Mouse (Mus musculus) bone marrow, adult 2 months (tissue): ENCODE results near the gene Pacsin3. TPM values are rescaled to one million over a fixed set of nuclear protein-coding genes. Genes with fewer than 3 reads are reported as not detected.

Experiments
- H3K27ac ChIP-seq: fragments of 200-500 bp; 2 replicates; pipeline ENCODE4 v1.5.1; 2012; ENCODE audit warnings: low read depth, mild to moderate bottlenecking, control low read depth, inconsistent platforms, low read length; ENCODE audit not compliant: control insufficient read depth, poor library complexity, insufficient read depth
- H3K4me1 ChIP-seq: fragments of 200-500 bp; 2 replicates; pipeline ENCODE4 v1.6.1; 2011; ENCODE audit warnings: low read length; ENCODE audit not compliant: control insufficient read depth, insufficient read depth
- H3K4me3 ChIP-seq: fragments of 200-500 bp; replicated peaks from 2 replicates; pipeline ENCODE3; 2011; ENCODE audit warnings: mild to moderate bottlenecking, low read depth, low read length, control low read depth; ENCODE audit not compliant: control insufficient read depth
- CTCF ChIP-seq: fragments of 200-500 bp; IDR thresholded peaks from 2 replicates; pipeline ENCODE4 v1.5.1; 2011; ENCODE audit warnings: low read length, control low read depth; ENCODE audit not compliant: control insufficient read depth, insufficient read depth
- POLR2A ChIP-seq: fragments of 200-500 bp; IDR thresholded peaks from 2 replicates; pipeline ENCODE4 v1.6.1; 2011; ENCODE audit warnings: low read depth, mild to moderate bottlenecking, control low read depth, low read length, borderline replicate concordance; ENCODE audit not compliant: control insufficient read depth
- WGBS: fragments of 180-500 bp; shearing (Covaris S2); methylation state at CpG from one replicate; pipeline ENCODE4 v1.1.7; 2018; 5-methylcytosine and 5-hydroxymethylcytosine counted together
- polyA plus RNA-seq: library from polyadenylated mRNA; stranded (reverse); fragments of >200 nt; gene quantifications from 2 replicates; pipeline ENCODE4 v1.2.4, GENCODE M21; 2011; ENCODE audit warnings: low replicate concordance; ENCODE audit not compliant: missing spikeins, insufficient read depth, insufficient read length

Pacsin3 gene
- polyA plus RNA-seq, 1 experiment: 6.7 TPM

- Histone ChIP-seq H3K27ac (no peak overlapping the region), H3K4me1 (no peaks in the 10 kb centered on the region; the same call in 1 of the 2 replicates), H3K4me3 (no peak overlapping the region)
- TF ChIP-seq CTCF: no peak
- TF ChIP-seq POLR2A: no peak
- 11% methylated on average over 22 of the region's 22 CpGs for WGBS
These were observed 1.6 kb downstream of the Pacsin3 start for GRCm38 (mm10) chr2:91257126-91257980.

- WGBS: 86% methylated on average over 5 of the region's 5 CpGs
- TF ChIP-seq POLR2A (no peak), CTCF (no peak)
- Histone ChIP-seq H3K4me1 (no peaks in the 10 kb centered on the region; the same call in 1 of the 2 replicates), H3K4me3 (no peak overlapping the region), H3K27ac (no peak overlapping the region)
These were observed 2.3 kb downstream of the Pacsin3 start for GRCm38 (mm10) chr2:91258054-91258453.

- no peak overlapping the region for H3K27ac ChIP-seq
- TF ChIP-seq POLR2A (no peak), CTCF (no peak)
- 54% methylated on average over 1 of the region's 1 CpGs for WGBS
These were observed 3.1 kb downstream of the Pacsin3 start for GRCm38 (mm10) chr2:91258830-91259229.

GRCm38 (mm10) chr2:91259493-91259892 lies 3.7 kb downstream of the Pacsin3 start:
- WGBS: 86% methylated on average over 1 of the region's 1 CpGs
- H3K4me1 ChIP-seq: no peaks in the 10 kb centered on the region; the same call in 1 of the 2 replicates

More at GRCm38 (mm10) chr2:91258830-91259229, 3.1 kb downstream of the Pacsin3 start:
- no peaks in the 10 kb centered on the region; the same call in 1 of the 2 replicates for H3K4me1 ChIP-seq
- no peak overlapping the region for H3K4me3 ChIP-seq

GRCm38 (mm10) chr2:91263692-91264660 lies 8.2 kb downstream of the Pacsin3 start:
- WGBS: 91% methylated on average over 17 of the region's 17 CpGs
- TF ChIP-seq POLR2A (no peak), CTCF (no peak)
- Histone ChIP-seq H3K4me1 (peaks cover 2% of the 10 kb centered on the region; the same call in 1 of the 2 replicates), H3K4me3 (no peak overlapping the region), H3K27ac (no peak overlapping the region)

More at GRCm38 (mm10) chr2:91259493-91259892, 3.7 kb downstream of the Pacsin3 start:
- TF ChIP-seq CTCF (no peak), POLR2A (no peak)
- no peak overlapping the region for H3K4me3 ChIP-seq
- H3K27ac ChIP-seq: no peak overlapping the region

GRCm38 (mm10) chr2:91264711-91265681 lies 9.2 kb downstream of the Pacsin3 start, which contains the start of gene Arfgap2:
TSS of gene Arfgap2 (plus strand) at chr2:91264974.
- Histone ChIP-seq H3K4me3 (peak within 1 kb of the TSS; percentile 76), H3K4me1 (peaks cover 2% of the 10 kb centered on the region; the same call in 1 of the 2 replicates), H3K27ac (peak within 1 kb of the TSS; percentile 91)
- WGBS: 2% methylated on average over 72 of the region's 72 CpGs
- no peak for TF ChIP-seq CTCF
- TF ChIP-seq POLR2A: peak; percentile 79; the same call in 1 of the 2 replicates

GRCm38 (mm10) chr2:91268042-91268441 lies 12.3 kb downstream of the Pacsin3 start:
- H3K27ac ChIP-seq: no peak overlapping the region
- WGBS: 96% methylated on average over 3 of the region's 3 CpGs
- H3K4me3 ChIP-seq: no peak overlapping the region
- TF ChIP-seq CTCF: no peak
- no peak for TF ChIP-seq POLR2A
- H3K4me1 ChIP-seq: peaks cover 2% of the 10 kb centered on the region; the same call in 1 of the 2 replicates
